Mouse (Mus musculus): ENCODE data around the gene Pbx2. TPM values are rescaled to one million over a fixed set of nuclear protein-coding genes. Genes with fewer than 3 reads are reported as not detected.

Gene Pbx2
- polyA plus RNA-seq, 1 experiment from 2014 or later: 7.0 TPM

GRCm38 (mm10) chr17:34623161-34623560 lies 32.1 kb downstream of the Pbx2 start:
- Histone ChIP-seq H3K9me3 (no peaks in the 10 kb centered on the region), H3K27ac (replicated peaks) (no peak overlapping the region), H3K4me2 (no peak overlapping the region), H3K36me3 (peaks cover 72% of the 10 kb centered on the region), H3K9ac (no peak overlapping the region), H3K4me3 (no peak overlapping the region), H3K4me1 (peaks cover 15% of the 10 kb centered on the region), H3K27me3 (replicated peaks) (no peaks in the 10 kb centered on the region)
- ATAC-seq (ENCODE audit: extremely low read depth, insufficient number of reproducible peaks, low FRiP score, low TSS enrichment): no peak
- 81% methylated on average over 9 of the region's 9 CpGs for WGBS

GRCm38 (mm10) chr17:34624981-34625380 lies 33.9 kb downstream of the Pbx2 start:
- Histone ChIP-seq H3K9ac (no peak overlapping the region), H3K4me3 (no peak overlapping the region), H3K36me3 (peaks cover 56% of the 10 kb centered on the region), H3K27ac (replicated peaks) (no peak overlapping the region), H3K4me2 (no peak overlapping the region), H3K4me1 (peaks cover 33% of the 10 kb centered on the region), H3K9me3 (no peaks in the 10 kb centered on the region), H3K27me3 (replicated peaks) (peaks cover 16% of the 10 kb centered on the region)
- WGBS: 82% methylated on average over 3 of the region's 3 CpGs
- ATAC-seq (ENCODE audit: extremely low read depth, insufficient number of reproducible peaks, low FRiP score, low TSS enrichment): no peak

GRCm38 (mm10) chr17:34626062-34626772 lies 35.2 kb downstream of the Pbx2 start:
- Histone ChIP-seq H3K36me3 (peaks cover 44% of the 10 kb centered on the region), H3K4me2 (peak overlapping the region; percentile 90), H3K27me3 (replicated peaks) (peaks cover 28% of the 10 kb centered on the region), H3K27ac (replicated peaks) (0 out of 2 replicates have a peak overlapping the region, but pooled peaks have one; percentile 96), H3K4me3 (peak overlapping the region; percentile 80), H3K9ac (peak overlapping the region; percentile 90), H3K4me1 (peaks cover 46% of the 10 kb centered on the region), H3K9me3 (no peaks in the 10 kb centered on the region)
- WGBS: 41% methylated on average over 16 of the region's 16 CpGs
- ATAC-seq (ENCODE audit: extremely low read depth, insufficient number of reproducible peaks, low FRiP score, low TSS enrichment): no peak

- H3K27me3 ChIP-seq (replicated peaks): peaks cover 33% of the 10 kb centered on the region
- H3K9me3 ChIP-seq: no peaks in the 10 kb centered on the region
- ATAC-seq (ENCODE audit: extremely low read depth, insufficient number of reproducible peaks, low FRiP score, low TSS enrichment): no peak
- H3K27ac ChIP-seq (replicated peaks): peak overlapping the region; percentile 96
- under 1% methylated on average over 18 of the region's 18 CpGs for WGBS
- peak overlapping the region; percentile 90 for H3K4me2 ChIP-seq
- H3K4me3 ChIP-seq: peak overlapping the region; percentile 80
- H3K9ac ChIP-seq: peak overlapping the region; percentile 90
- H3K36me3 ChIP-seq: peaks cover 38% of the 10 kb centered on the region
- peaks cover 51% of the 10 kb centered on the region for H3K4me1 ChIP-seq
Measured at GRCm38 (mm10) chr17:34626773-34627092, 35.7 kb downstream of the Pbx2 start.

GRCm38 (mm10) chr17:34627093-34627942 lies 36.3 kb downstream of the Pbx2 start:
- peak; percentile 74 for ATAC-seq (ENCODE audit: extremely low read depth, insufficient number of reproducible peaks, low FRiP score, low TSS enrichment)
- H3K4me1 ChIP-seq: peaks cover 57% of the 10 kb centered on the region
- H3K36me3 ChIP-seq: peaks cover 33% of the 10 kb centered on the region
- H3K9me3 ChIP-seq: no peaks in the 10 kb centered on the region
- H3K27me3 ChIP-seq (replicated peaks): peaks cover 39% of the 10 kb centered on the region
- peak overlapping the region; percentile 90 for H3K4me2 ChIP-seq
- H3K9ac ChIP-seq: peak overlapping the region; percentile 90
- under 1% methylated on average over 43 of the region's 45 CpGs for WGBS
- peak overlapping the region; percentile 80 for H3K4me3 ChIP-seq
- peak overlapping the region; percentile 96 for H3K27ac ChIP-seq (replicated peaks)

- WGBS: 4% methylated on average over 29 of the region's 29 CpGs
- H3K9me3 ChIP-seq: no peaks in the 10 kb centered on the region
- peak within 1 kb of the TSS; percentile 96 for H3K27ac ChIP-seq (replicated peaks)
- peak within 1 kb of the TSS; percentile 90 for H3K4me2 ChIP-seq
- H3K4me1 ChIP-seq: peaks cover 60% of the 10 kb centered on the region
- peaks cover 47% of the 10 kb centered on the region for H3K27me3 ChIP-seq (replicated peaks)
- peak within 1 kb of the TSS; percentile 80 for H3K4me3 ChIP-seq
- no peak; the same call in 1 of the 2 replicates for ATAC-seq (ENCODE audit: extremely low read depth, insufficient number of reproducible peaks, low FRiP score, low TSS enrichment)
- H3K36me3 ChIP-seq: peaks cover 25% of the 10 kb centered on the region
- peak within 1 kb of the TSS; percentile 90 for H3K9ac ChIP-seq
Measured at GRCm38 (mm10) chr17:34627943-34628643, 37.0 kb downstream of the Pbx2 start, which contains the start of gene Ppt2. Gene Ppt2 (minus strand): TSS chr17:34628510.

GRCm38 (mm10) chr17:34628644-34628967 lies 37.5 kb downstream of the Pbx2 start:
- WGBS: 38% methylated on average over 5 of the region's 5 CpGs
- H3K9me3 ChIP-seq: no peaks in the 10 kb centered on the region
- H3K9ac ChIP-seq: peak overlapping the region; percentile 90
- peak overlapping the region; percentile 80 for H3K4me3 ChIP-seq
- no peak for ATAC-seq (ENCODE audit: extremely low read depth, insufficient number of reproducible peaks, low FRiP score, low TSS enrichment)
- peaks cover 60% of the 10 kb centered on the region for H3K4me1 ChIP-seq
- H3K27ac ChIP-seq (replicated peaks): peak overlapping the region; percentile 96
- H3K27me3 ChIP-seq (replicated peaks): peaks cover 52% of the 10 kb centered on the region
- peak overlapping the region; percentile 90 for H3K4me2 ChIP-seq
- H3K36me3 ChIP-seq: peaks cover 20% of the 10 kb centered on the region

- 3% methylated on average over 15 of the region's 16 CpGs for WGBS
Measured at GRCm38 (mm10) chr17:34629221-34629751, 38.2 kb downstream of the Pbx2 start, which contains the start of gene Prrt1. Gene Prrt1 (plus strand): TSS chr17:34629533.

GRCm38 (mm10) chr17:34629796-34630603 lies 38.9 kb downstream of the Pbx2 start:
- Histone ChIP-seq H3K4me3 (peak overlapping the region; percentile 80), H3K27me3 (replicated peaks) (peaks cover 63% of the 10 kb centered on the region), H3K27ac (replicated peaks) (no peak overlapping the region), H3K4me2 (peak overlapping the region; percentile 90), H3K9me3 (no peaks in the 10 kb centered on the region), H3K9ac (peak overlapping the region; percentile 90), H3K36me3 (peaks cover 10% of the 10 kb centered on the region), H3K4me1 (peaks cover 60% of the 10 kb centered on the region)
- ATAC-seq (ENCODE audit: extremely low read depth, insufficient number of reproducible peaks, low FRiP score, low TSS enrichment): no peak
- WGBS: 15% methylated on average over 12 of the region's 12 CpGs

More at GRCm38 (mm10) chr17:34629221-34629751, 38.2 kb downstream of the Pbx2 start, which contains the start of gene Prrt1:
- ATAC-seq (ENCODE audit: extremely low read depth, insufficient number of reproducible peaks, low FRiP score, low TSS enrichment): no peak
- H3K27ac ChIP-seq (replicated peaks): peak within 1 kb of the TSS; percentile 96
- peak within 1 kb of the TSS; percentile 90 for H3K4me2 ChIP-seq
- H3K9ac ChIP-seq: peak within 1 kb of the TSS; percentile 90
- peaks cover 60% of the 10 kb centered on the region for H3K4me1 ChIP-seq
- H3K27me3 ChIP-seq (replicated peaks): peaks cover 58% of the 10 kb centered on the region
- no peaks in the 10 kb centered on the region for H3K9me3 ChIP-seq
- H3K4me3 ChIP-seq: peak within 1 kb of the TSS; percentile 80
- H3K36me3 ChIP-seq: peaks cover 13% of the 10 kb centered on the region

- ATAC-seq (ENCODE audit: extremely low read depth, insufficient number of reproducible peaks, low FRiP score, low TSS enrichment): no peak
- H3K4me3 ChIP-seq: peak overlapping the region; percentile 43
- H3K27ac ChIP-seq (replicated peaks): no peak overlapping the region
- H3K27me3 ChIP-seq (replicated peaks): peaks cover 68% of the 10 kb centered on the region
- peaks cover 56% of the 10 kb centered on the region for H3K4me1 ChIP-seq
- 1% methylated on average over 32 of the region's 48 CpGs for WGBS
- peaks cover 1% of the 10 kb centered on the region for H3K36me3 ChIP-seq
- peak overlapping the region; percentile 66 for H3K9ac ChIP-seq
- no peaks in the 10 kb centered on the region for H3K9me3 ChIP-seq
- H3K4me2 ChIP-seq: peak overlapping the region; percentile 90
Measured at GRCm38 (mm10) chr17:34630761-34631301, 39.8 kb downstream of the Pbx2 start.

All from heart, embryonic 13.5 days (tissue).